Mouse (Mus musculus): ENCODE results near the gene Bhlhb9.

GRCm38 (mm10) chrX:135804149-135804548 lies 6.8 kb downstream of the Bhlhb9 start:
- TF ChIP-seq CTCF (IDR thresholded peaks at IDR 0.05; ENCODE audit: extremely low read depth, insufficient read length, insufficient replicate concordance, low read depth, low read length) (no peak), POLR2A (IDR thresholded peaks at IDR 0.05; ENCODE audit: low read depth, low read length) (no peak)

Measured in small intestine, adult 2 months (tissue).